Mouse (Mus musculus) thymus, postnatal 14 days (tissue): ENCODE results near the gene Def6.
A peak's percentile ranks its signal among the peaks of the same experiment; 100 is the strongest.
"Not testable (repeated sequence)": the region's sequence is repeated elsewhere in the genome, so short reads cannot be mapped to it uniquely, and the experiment has no call there.

ENCODE experiments used
- DNase-seq: peaks from one replicate; pipeline ENCODE4 v3.0.0; 2021

The Def6 gene

DNA sequence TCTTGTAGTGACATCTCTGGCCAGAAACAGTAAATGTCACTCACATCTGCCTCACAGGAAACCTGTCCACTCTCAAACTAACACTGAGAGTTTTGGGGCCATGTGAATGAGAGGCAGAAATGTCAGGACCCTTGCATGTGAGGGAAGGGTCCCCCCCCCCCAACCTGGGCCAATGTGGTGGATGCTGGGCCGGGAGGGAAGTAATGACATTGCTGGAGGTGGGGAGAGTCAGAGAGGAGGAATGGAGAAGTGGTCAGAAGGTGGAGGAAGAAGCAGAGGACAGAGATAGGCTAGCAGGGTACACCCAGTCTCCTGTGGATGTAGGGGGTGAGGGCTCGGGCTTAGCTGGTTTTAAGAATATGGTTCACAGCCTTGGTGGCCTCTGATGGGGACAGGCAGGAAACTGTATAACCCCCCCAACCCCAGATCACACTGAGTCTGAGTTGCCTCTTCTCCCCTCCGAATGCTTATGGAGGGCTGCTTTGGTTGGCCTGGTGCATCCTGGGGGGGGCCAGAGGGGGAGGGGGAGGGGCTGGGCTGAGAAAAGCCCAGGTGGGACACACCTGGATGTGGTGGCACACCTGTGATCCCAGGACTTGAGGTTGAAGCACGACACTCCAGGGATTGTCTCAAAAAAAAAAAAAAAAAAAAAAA is 2.0 kb downstream of the Def6 start:
- peak; percentile 67 for DNase-seq

DNA sequence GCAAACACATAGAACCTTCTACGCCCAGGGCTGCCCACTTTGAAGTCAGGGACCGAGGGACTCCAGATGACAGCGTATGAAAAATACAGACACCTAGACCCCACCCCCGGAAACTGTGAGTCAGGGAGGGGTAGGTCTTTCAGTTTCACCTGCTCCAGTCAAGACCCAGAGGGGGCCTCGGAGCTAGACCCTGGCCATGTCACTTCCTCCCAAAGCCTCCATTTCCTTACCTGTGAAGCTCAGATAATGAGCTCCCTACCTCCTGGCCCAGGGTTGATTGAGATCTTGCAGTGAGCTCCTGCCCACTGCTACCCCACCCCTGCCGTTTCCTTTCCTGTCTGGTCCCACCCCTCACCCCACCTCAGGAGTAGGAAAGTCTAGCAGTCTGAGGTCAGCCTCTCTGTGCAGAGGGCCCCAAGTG is 4.4 kb downstream of the Def6 start:
- DNase-seq: peak; percentile 88

DNA sequence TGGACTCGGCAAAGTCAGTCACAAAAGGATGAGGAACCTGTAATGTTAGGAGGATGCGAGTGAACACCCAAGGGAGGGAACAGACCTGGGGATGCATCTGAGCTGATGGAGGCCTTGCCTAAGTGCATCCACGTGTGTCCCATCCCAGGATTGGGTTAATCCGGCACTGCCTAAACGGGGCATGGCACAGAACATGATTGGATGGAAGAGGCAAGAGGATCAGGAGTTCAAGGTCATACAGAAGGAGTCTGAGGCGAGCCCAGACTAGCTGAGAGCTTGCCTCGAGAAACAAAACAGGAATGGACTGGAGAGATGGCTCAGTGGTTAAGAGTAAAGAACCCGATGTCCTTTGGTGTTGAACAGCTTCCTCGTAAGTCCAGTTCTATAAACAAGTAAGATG is 4.8 kb downstream of the Def6 start:
- DNase-seq: no peak

DNA sequence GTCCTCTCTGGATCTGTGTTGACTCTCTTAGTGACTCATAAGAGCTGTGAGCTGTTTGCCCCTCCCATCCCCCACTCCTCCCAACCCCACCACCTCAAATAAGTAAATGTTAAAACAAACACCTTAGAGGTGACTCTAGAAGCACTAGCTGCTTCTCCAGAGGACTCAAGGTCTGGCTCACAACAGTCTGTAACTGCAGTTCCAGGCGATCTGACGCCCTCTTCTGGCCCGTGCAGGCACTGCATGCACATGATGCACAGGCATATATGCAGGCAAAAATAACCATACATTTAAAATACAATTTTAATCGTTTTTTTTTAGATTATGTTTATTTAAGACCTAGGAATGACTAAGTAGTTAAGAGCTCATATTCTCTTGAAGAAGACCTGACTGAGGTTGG is 5.7 kb downstream of the Def6 start:
- peak; percentile 72 for DNase-seq

DNA sequence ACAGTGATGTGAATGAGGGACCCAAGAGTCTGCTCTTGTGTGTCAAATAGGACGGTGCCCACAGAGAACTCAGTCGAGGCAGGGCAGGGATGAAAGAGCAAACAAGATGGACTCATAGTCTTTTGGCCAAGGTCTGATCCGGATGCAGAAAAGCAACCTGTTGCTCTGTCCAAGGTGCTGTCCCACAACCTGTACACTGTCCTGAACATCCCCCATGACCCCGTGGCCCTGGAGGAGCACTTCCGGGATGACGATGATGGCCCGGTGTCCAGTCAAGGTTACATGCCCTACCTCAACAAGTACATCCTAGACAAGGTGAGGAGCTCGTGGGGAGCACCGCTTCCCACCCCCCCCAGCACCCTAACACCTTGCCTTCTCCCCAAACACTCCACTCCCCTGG is 9.2 kb downstream of the Def6 start:
- DNase-seq: no peak

DNA sequence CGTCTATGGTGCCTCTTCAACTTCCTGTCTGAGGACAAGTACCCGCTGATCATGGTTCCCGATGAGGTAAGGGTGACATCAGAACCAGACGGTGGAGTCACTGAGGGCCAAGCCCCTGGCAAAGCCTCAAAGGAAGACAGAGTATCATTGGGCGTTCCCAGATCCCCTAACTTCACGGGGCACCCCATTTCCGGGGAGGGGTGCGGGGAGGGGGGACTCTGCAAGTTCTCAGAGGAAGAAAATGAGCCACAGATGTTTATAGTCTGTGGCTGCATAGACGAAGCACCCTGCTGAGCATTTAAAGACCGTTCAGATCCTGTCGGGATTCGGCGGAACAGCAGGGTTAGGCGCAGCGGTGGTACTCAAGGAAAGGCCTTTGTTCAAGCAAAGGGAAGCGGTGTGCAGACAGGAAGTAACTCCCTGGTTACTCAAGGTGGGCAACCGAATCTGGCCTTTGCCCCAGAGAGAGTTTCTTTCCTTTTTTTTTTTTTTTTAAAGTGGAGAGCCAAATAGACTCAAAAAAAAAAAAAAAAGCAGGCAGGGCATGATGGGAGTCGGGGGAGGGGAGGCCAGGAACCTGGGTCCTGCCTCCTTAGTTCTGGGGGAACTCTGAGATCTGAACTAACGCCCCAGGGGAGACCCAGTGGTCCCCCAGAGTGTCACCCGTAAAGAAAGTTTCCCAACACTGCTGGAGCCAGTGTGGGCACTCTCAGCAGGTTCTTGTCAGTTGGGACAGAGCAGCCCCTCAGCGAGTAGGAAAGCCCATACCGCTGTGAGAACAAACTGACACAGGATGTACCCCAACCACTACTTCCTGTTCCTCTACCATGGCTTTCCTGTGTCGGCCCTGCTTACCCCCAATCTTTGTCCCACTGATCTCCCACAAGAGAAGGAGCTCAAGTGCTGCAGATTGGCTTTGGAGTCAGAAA is 10.4 kb downstream of the Def6 start:
- peak; percentile 90 for DNase-seq

DNA sequence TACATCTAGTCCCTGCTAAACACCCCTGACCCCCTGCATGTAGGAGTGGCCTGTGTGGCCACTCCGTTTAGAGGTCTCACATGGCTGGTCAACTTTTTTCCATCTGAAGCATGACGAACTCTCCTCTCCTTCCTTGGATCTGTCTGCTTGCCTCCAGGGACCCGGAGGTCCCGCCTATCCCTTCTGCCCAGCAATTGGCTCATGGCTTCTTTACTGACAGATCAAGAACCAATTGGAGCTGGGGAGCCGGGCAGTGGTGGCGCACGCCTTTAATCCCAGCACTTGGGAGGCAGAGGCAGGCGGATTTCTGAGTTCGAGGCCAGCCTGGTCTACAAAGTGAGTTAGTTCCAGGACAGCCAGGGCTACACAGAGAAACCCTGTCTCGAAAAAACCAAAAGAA is 14.9 kb downstream of the Def6 start:
- DNase-seq: not testable (repeated sequence)

DNA sequence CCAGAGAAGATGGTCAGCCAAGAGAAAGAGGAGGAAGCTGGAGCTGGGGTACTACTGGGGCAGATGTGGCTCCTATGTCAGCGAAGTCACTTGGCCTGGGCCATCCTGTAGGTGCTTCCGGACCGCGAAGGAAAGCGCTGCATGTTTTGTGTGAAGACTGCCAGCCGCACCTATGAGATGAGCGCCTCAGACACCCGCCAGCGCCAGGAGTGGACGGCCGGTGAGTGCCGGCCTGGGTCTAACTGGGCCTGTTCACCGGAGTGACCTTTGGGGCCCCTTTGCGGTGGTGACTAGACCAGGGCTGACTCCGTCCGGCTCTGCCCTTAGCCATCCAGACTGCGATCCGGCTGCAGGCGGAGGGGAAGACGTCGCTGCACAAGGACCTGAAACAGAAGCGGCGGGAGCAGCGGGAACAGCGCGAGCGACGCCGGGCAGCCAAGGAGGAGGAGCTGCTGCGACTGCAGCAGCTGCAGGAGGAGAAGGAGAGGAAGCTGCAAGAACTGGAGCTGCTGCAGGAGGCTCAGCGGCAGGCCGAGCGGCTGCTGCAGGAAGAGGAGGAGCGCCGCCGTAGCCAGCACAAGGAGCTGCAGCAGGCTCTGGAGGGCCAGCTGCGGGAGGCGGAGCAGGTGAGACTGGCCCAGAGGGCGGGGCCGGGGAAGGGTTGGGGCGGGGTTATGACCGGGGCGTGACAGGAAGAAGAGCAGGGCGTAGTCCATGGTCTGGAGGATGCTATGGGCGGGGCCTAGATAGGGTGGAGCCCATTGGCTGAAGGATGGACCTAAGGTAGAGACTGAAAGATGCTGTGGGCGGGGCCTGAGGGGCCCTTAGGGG is 16.2 kb downstream of the Def6 start:
- DNase-seq: peak; percentile 97

DNA sequence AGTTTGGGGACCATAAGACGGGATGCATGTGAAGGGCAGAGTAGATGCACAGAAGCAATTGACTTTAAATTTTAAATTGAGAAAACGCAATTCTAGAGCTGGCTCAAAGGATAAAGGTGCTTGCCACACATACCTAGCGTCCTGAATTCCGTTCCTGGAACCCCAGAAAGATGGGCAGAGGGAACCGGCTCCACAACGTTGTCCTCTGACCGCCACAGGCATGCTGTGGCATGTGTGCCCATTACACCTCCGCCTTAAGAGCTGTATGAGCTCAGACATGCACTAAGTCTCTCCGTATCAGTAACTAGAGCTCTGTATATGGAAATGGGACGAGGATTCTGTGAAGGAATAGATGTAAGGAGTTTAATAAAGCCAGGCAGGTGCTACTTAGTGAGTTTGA is 17.0 kb downstream of the Def6 start:
- DNase-seq: no peak

DNA sequence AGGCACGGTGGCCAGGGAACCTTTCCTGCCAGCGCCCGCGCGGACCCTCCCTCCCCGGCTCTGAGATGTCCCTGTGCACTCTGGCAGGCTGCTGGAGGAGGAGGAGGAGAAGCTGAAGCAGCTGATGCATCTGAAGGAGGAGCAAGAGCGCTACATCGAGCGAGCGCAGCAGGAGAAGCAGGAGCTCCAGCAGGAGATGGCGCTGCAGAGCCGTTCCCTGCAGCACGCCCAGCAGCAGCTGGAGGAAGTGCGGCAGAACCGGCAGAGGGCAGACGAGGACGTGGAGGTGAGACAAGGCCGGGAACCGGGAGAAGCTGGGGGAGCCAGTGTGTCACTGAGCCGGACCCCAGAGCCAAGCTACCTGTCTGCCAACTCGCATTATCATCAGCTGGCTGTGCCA is 18.4 kb downstream of the Def6 start:
- peak; percentile 95 for DNase-seq

DNA sequence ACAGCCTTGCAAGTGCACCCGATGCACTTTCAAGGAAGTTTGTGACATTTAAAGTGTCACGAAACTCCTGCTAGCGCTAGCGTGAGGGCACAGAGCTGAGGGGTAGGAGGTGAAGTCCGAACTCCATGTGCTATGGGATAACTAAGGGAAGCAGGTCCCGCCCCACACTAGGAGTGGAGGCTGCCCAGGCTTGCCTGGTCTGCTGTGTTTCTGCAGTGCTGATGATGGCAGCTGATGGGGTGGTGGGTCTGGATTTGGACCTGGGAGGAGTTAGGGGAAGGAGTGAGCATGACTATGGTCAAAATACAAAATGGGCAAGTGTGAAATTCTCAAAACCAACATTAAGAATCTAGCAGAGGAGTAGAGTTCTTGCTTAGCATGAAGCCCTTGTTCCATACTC is 22.9 kb downstream of the Def6 start:
- no peak for DNase-seq

DNA sequence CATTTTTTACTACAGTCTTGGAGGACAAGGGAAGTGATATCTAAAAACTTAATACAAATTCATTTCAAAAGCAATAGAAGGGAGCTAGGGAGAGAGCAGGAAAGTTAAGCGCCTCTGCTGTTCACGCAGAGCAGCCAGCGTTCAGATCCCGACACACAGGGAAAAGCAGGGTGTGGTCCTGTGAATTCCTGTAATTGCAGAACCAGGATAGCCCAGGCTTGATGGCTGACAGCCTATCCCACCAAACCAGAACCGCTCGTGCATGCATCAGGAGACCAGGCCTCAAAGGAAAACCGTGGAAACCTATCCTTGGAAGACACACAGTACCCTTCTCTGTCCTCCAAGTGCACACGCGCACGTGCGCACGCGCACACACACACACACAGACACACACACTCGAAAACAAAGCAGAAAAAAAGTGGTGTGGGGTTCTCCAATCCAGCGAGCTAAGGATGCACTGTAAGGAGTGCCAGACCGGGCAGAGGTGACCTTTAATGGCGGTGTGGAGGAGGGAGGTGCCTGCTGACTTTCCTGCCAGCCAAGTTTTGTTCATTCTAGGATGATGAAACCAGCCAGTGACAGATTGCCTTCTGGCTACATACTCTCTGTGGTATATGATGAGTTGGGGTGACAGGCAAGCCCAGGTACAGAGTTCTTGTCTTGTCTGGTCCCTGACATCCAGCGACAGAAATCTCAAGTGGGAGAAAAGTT is 23.6 kb downstream of the Def6 start:
- DNase-seq: no peak

DNA sequence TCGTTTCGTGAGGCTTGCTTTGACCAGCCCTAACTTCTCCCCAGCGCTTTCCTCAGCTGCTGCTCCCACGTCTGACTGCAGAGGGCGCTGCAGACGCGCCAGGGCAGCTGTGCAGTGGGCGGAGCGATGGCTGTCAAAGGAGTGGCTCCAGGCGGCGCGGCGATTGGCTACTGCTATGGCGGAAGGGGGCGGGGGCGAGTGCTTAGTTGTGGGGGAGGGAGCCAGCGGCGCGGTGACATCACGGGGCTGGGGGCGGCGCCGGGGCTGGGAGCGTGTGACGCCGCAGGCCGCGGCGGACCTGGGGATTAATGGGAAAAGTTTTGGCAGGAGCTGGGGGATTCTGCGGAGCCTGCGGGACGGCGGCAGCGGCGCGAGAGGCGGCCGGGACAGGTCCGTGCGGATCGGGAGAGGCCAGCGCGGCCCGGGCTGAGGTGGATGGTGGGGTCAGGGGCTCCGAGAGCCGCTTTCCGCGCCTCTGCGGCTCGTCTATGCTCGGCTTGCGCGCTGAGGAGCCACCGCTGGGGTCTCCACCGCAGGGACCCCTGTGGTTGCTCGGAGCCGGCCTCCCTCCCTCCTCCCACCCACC is 25.0 kb downstream of the Def6 start, which contains the start of gene Ppard:
TSS of gene Ppard (plus strand) at position 226 of the 586 bp plus-strand sequence.
- peak; percentile 99 for DNase-seq

DNA sequence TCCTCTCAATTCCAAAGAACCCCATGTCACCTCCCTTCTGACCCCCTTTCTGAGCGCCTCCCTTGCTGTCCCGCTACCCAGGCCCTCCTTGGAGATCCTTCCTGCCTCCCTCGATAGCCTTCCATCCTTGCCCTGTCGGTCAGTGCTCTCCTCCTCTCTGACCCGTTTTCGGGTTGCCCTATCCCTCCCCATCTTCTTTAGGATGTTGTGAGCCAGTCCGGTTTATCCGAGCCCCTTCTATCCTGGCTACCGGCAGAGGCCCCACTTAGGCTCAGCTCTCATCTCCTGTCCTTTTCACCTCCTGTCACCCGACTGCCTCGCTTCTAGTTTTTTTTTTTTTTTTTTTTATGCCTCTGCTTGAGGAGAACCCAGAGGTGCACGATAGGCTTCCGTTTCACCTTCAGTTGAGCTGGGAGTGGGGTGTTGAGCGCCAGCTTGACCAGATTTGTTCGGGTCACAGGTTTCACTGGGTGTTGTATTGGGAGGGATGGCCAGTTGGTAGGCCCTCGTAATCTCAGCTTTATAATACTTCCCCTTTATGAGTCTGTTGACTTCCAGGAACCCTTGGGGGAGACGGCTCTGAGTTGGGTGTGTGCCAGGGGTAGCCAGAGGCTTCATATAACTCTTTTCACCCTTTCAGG is 25.6 kb downstream of the Def6 start:
- DNase-seq: peak; percentile 42

DNA sequence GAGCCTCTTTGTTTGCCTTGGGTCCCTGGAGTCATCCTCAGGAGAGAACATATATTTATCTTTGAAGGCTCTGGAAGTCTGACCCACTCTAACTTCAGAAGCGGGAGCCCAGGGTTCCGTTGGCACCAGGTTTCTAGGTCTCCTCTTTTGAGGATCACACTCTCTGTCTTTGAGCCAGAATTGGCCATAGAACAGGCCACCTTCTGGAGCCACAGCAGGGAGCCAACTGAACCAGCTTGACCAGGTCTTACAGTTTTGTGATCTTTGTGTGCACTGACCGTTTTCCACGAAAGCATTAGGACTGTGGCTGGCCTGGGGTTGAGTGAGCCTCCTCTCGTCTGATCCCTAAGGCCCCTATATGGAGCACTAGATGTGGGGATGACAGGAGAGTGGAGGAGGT is 27.1 kb downstream of the Def6 start:
- DNase-seq: no peak

DNA sequence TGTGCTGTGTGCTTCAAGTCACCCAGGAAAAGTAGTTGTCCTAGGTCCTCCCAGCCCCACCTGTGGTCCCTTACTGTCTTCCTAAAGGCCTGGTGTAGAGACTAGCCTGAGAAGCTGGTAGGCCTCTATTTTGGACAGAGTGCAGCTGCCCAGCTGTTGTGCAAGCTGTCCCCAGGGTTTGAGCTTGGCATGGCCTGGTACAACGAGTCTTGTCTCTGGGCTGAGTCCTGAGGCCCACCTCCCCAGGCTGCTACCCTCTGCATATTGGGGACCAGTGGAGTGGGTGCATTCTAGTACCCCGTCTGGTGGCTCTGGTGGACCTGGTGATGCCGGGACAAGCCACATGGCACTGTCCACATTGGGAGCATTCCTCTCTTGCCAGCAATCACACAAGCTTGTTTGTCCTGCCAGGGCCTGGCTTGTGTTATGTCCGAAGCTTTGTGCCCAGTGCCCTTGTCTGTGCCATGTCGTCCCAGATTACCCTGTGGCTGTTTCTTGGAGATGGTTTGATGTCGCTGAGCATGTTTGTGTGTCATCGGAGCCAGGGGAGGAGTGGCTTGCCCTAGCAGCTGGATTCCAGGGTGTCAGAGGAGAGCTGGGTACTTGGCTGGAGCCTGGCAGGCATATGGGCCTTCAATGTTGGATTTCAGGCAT is 28.5 kb downstream of the Def6 start:
- no peak for DNase-seq

DNA sequence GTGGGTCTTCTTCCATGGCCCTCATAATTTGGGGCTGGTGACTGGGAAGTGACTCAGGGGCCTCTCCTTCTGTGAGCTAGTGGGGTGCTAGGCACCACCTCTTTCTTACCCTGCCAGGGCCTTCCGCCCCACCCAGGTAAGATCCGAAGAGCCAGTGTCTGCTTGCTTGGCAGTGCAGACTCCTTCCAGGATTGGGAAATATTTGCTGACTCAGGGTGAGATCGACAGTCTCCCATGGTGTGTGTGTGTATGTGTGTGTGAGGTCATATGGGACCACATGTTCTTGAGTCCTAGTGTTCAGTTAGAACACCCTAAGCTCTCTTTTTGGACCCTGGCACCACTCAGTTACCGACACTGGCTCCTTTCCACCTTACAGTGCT is 29.0 kb downstream of the Def6 start:
- DNase-seq: no peak

DNA sequence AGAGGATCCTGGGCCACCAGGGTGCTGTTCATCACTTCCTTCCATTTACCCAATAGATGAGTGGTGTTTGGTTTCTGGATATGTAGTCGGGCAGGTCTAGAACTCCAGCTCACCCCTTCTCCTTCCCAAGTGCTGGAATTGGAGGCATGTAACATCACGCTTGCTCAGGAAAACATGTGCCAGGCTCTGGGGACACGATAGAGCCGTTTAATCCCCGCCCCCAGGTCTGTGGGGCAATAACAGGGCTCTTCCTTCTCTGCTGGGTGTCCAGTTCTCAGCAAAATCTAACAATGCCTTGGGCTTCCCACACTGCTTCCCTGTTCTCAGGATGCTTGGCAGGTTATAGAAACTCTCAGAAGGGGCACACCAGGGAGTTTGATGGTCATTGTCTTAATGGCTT is 29.8 kb downstream of the Def6 start:
- DNase-seq: no peak

DNA sequence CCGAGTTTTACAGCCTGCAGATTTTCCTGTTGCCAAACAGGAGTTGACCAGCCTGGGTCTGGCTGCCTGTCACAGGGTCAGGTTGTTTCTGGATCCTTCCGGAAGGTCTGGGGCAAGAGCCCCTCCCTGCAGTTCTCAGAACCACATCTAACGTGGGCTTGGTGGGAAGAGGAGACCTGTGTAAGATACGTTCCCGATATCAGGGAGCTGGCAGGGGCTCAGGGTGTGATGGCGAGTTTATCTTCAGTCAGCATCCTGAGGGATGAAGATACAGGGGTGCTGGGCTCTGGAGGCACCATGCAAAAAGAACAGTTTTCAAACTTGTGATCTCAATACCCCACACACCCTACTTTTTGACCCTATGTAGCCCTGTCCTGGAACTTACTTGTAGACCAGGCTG is 30.3 kb downstream of the Def6 start:
- DNase-seq: no peak

DNA sequence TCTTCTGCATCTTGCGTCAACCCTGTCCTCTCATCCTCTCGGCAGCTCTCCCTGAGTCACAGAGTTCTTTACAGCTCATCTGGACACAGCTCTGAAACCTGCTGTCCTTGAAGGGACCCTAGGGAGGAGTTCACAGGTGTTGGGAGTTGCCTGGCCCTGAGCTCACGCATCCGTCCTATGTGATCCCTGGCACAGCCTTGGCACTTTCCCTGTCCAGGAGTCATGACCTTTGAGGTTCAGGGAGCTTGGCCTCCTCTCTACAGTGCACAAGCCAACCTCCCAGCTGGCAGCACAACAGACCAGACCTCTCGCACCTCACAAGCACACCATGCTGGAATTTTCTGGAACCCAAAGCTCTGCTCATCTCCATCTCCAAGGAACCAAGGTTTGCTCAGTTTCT is 33.3 kb downstream of the Def6 start:
- no peak for DNase-seq

DNA sequence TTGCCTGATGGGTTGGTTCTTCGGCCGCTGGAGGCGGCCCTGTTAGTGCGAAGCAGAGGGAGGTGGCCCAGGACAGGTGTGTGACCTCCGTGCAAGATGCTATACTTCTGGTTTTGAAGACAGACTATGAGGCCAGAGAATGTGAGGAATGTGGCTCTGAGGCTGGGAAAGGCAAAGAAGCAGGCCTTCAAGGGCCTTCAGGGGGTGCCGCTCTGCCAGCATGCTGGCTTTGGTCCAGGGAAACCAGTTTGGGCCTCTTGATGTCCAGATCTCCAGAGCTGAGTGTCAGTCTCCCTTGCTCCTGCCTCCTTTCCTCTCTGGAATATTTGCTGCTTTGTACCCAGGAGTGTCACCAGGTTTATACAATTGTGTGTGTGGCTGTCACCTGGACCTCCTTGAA is 34.7 kb downstream of the Def6 start:
- DNase-seq: no peak
